Mouse (Mus musculus) forebrain, embryonic 14.5 days (tissue): Measurements from ENCODE around the gene Cers2. TPM values are rescaled to one million over a fixed set of nuclear protein-coding genes. Genes with fewer than 3 reads are reported as not detected.

Source experiments
- ATAC-seq: fragments of 200-750 bp; cut with Nextera tagmentation; 2 replicates; pipeline ENCODE4 v1.8.0; 2017; ENCODE audit warnings: mild to moderate bottlenecking, moderate library complexity
- DNase-seq: peaks from one replicate; pipeline ENCODE4 v3.0.0-alpha.2; 2015; ENCODE audit warnings: low spot score
- H3K27ac ChIP-seq: fragments of 300-500 bp; sonication (generic); 2 replicates; pipeline ENCODE4 v1.5.1; 2014; ENCODE audit warnings: low read depth, mild to moderate bottlenecking, control low read depth, low read length, moderate library complexity
- H3K27me3 ChIP-seq: fragments of 300-500 bp; sonication (generic); replicated peaks from 2 replicates; pipeline ENCODE4 v1.6.1; 2014; ENCODE audit warnings: low read length, control low read depth, mixed read lengths; ENCODE audit not compliant: control insufficient read depth, insufficient read depth
- H3K36me3 ChIP-seq: fragments of 300-500 bp; sonication (generic); 2 replicates; pipeline ENCODE4 v1.6.1; 2014; ENCODE audit warnings: low read length, control low read depth; ENCODE audit not compliant: control insufficient read depth, insufficient read depth
- H3K4me1 ChIP-seq: fragments of 300-500 bp; sonication (generic); 2 replicates; pipeline ENCODE4 v1.6.1; 2014; ENCODE audit warnings: antibody characterized with exemption, low read length, control low read depth; ENCODE audit not compliant: control insufficient read depth, insufficient read depth
- H3K4me2 ChIP-seq: fragments of 300-500 bp; sonication (generic); 2 replicates; pipeline ENCODE4 v1.6.1; 2014; ENCODE audit warnings: mild to moderate bottlenecking, control low read depth, low read length
- H3K4me3 ChIP-seq: fragments of 300-500 bp; sonication (generic); 2 replicates; pipeline ENCODE4 v1.5.1; 2014; ENCODE audit warnings: low read depth, low read length, control low read depth
- H3K9ac ChIP-seq: fragments of 300-500 bp; sonication (generic); 2 replicates; pipeline ENCODE4 v1.6.1; 2014; ENCODE audit warnings: mild to moderate bottlenecking, low read length, control low read depth, moderate library complexity
- H3K9me3 ChIP-seq: fragments of 300-500 bp; sonication (generic); replicated peaks from 2 replicates; pipeline ENCODE4 v1.6.1; 2016; ENCODE audit warnings: low read length, control low read depth, mixed read lengths; ENCODE audit not compliant: control insufficient read depth
- WGBS: fragments of 180-500 bp; shearing (Covaris S2); extraction: QIAGEN DNeasy Blood & Tissue Kit; methylation state at CpG from one replicate; pipeline ENCODE4 v1.1.7; 2014; 5-methylcytosine and 5-hydroxymethylcytosine counted together
- polyA plus RNA-seq: library from polyadenylated mRNA; unstranded; fragments of >200 nt; fragmentation: Nextera tagmentation; extraction: Ambion mirVana; gene quantifications from 2 replicates; pipeline ENCODE4 v1.2.1, GENCODE M21; 2014

The Cers2 gene
- polyA plus RNA-seq, 1 experiment from 2014 or later, result 75.8 TPM

DNA sequence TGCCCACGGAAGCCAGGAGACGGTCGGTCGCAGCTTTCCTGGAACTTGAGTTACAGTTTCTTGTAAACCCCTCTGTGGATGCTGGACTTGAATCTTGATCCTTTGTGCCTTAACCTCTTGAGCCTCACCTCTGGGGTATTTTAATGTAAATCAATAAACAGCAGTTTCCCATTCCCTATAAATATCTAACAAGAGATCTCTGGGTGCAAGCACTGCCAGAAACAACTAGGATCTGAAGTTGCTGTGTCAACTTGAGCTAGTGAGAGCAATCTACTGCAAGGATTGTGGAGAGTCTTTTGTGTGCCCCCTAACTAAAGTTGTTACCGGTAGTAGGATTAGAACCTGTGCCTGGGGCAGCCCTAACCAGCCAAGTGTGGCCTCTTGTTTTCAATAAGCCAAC lies 29.2 kb upstream of the Cers2 start:
- DNase-seq, result no peak
- 0 out of 2 replicates have a peak overlapping the region, but pooled peaks have one; percentile 17 for H3K9ac ChIP-seq
- 96% methylated on average over 5 of the region's 5 CpGs for WGBS
- H3K9me3 ChIP-seq, result no peaks in the 10 kb centered on the region
- no peak overlapping the region for H3K4me2 ChIP-seq
- H3K4me1 ChIP-seq, result peaks cover 11% of the 10 kb centered on the region
- H3K36me3 ChIP-seq, result peaks cover 33% of the 10 kb centered on the region
- no peak for ATAC-seq
- H3K4me3 ChIP-seq, result no peak overlapping the region
- no peak overlapping the region for H3K27ac ChIP-seq
- H3K27me3 ChIP-seq, result no peaks in the 10 kb centered on the region

DNA sequence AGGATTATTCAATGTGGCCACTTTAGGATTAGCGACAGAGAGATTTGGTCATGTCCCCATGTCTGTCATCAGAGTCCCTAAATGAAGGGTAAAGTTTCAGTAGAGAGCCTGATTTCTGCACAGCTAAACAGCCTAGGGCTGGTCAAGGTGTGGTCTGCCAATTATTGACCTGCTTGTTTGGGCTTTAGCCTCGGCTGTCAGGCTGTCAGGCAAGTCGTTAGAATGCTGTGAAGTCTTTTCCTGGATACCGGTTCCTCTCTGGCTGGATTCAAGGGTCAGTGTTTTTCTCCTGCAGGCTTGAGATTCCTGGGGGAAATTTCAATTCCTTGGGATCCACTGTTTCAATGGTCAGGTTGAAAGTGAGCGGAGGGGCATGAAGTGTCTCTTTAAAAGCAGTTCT lies 28.6 kb upstream of the Cers2 start:
- 66% methylated on average over 5 of the region's 5 CpGs for WGBS
- no peak for ATAC-seq
- Histone ChIP-seq H3K27ac (no peak overlapping the region), H3K4me1 (peaks cover 11% of the 10 kb centered on the region), H3K4me3 (no peak overlapping the region), H3K9me3 (no peaks in the 10 kb centered on the region), H3K9ac (no peak overlapping the region), H3K4me2 (no peak overlapping the region), H3K27me3 (no peaks in the 10 kb centered on the region), H3K36me3 (peaks cover 39% of the 10 kb centered on the region)
- DNase-seq, result no peak

DNA sequence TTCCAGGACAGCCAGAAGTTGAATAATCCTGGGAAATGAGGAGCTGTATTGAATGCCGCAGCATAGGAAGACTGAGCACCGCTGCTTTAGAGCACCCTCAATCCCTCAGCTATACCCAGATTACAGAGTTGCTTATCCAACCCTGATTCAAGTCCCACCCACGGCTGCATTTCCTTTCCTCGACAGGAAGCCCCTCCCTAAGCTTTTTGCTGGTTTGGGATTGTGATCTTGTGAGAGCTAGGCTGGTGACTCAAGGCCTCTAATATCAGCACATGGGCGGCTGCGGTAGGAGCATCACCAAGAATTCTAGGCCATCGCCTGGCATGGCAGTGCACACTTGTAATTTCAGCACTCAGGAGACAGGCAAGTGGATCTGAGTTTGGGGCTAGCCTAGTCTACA lies 28.1 kb upstream of the Cers2 start:
- H3K4me2 ChIP-seq, result no peak overlapping the region
- WGBS, result 88% methylated on average over 7 of the region's 7 CpGs
- peaks cover 44% of the 10 kb centered on the region for H3K36me3 ChIP-seq
- H3K9me3 ChIP-seq, result no peaks in the 10 kb centered on the region
- H3K27ac ChIP-seq, result no peak overlapping the region
- H3K9ac ChIP-seq, result no peak overlapping the region
- H3K4me3 ChIP-seq, result no peak overlapping the region
- no peak for ATAC-seq
- no peak for DNase-seq
- no peaks in the 10 kb centered on the region for H3K27me3 ChIP-seq
- peaks cover 11% of the 10 kb centered on the region for H3K4me1 ChIP-seq

DNA sequence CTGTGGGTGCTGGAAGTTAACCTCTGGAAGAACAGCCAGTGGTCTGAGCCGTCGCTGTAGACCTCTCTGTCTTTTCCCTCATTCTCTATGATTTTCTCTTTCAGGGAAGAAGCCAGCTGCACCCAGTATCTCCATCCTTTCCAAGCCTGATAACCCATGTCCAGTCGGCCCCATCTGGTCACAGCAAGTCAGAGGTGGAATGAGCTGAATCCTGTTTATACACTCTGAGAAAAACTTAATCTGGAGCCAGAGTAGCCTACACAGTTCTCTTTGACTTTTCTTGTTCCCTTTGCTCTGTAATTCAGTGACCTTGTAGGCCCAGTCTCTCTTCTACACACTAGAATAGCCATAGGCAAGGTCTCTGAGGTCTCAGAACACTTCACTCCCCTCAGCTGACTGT lies 27.1 kb upstream of the Cers2 start:
- ATAC-seq (no peak), DNase-seq (no peak)
- Histone ChIP-seq H3K4me3 (no peak overlapping the region), H3K36me3 (peaks cover 53% of the 10 kb centered on the region), H3K9me3 (no peaks in the 10 kb centered on the region), H3K4me2 (no peak overlapping the region), H3K4me1 (peaks cover 11% of the 10 kb centered on the region), H3K27ac (no peak overlapping the region), H3K27me3 (no peaks in the 10 kb centered on the region), H3K9ac (no peak overlapping the region)
- WGBS, result 91% methylated on average over 3 of the region's 3 CpGs

DNA sequence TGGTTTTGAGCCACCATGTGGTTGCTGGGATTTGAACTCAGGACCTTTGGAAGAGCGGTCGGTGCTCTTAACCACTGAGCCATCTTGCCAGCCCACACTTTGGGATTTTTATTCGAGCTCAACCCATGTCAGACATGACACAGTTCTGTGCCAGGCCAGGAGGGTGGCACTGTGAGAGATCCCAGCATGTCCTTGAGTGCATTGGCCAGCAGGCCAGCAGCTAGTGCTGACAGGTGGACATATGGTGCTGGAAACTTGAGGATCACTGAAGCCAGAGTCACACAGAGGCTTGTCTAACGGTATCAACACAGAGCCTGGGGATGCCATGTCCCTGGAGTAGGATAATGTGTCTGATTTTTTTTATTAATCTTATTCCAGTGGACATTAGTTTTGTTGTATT lies 25.2 kb upstream of the Cers2 start:
- WGBS, result 95% methylated on average over 4 of the region's 4 CpGs
- Histone ChIP-seq H3K27ac (no peak overlapping the region), H3K4me1 (peaks cover 2% of the 10 kb centered on the region), H3K27me3 (no peaks in the 10 kb centered on the region), H3K9ac (no peak overlapping the region), H3K4me2 (no peak overlapping the region), H3K4me3 (no peak overlapping the region), H3K9me3 (no peaks in the 10 kb centered on the region), H3K36me3 (peaks cover 70% of the 10 kb centered on the region)
- DNase-seq, result no peak
- no peak for ATAC-seq

DNA sequence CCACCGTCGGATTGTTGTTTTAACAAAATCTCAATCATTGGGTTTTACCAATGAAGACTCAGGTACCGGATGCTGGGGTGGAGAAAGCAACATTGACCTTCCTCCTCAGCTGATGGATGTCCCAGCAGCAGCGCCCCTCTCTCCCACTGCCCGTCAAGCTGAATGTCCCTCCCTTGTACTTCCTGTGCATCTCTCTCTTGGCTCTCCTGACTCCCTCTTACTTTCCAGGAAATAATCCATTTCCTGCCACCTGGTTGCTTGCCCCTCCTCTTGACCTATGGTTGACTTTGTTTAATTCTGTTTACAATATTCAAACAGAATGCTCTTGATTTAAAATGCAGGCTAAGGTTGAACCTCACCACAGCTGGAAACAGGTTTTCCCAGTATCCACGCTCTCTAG lies 24.4 kb upstream of the Cers2 start:
- Histone ChIP-seq H3K4me2 (no peak overlapping the region), H3K36me3 (peaks cover 78% of the 10 kb centered on the region), H3K9ac (no peak overlapping the region), H3K27ac (no peak overlapping the region), H3K4me3 (no peak overlapping the region), H3K4me1 (no peaks in the 10 kb centered on the region), H3K9me3 (no peaks in the 10 kb centered on the region), H3K27me3 (no peaks in the 10 kb centered on the region)
- DNase-seq (no peak), ATAC-seq (no peak)
- 80% methylated on average over 6 of the region's 6 CpGs for WGBS

DNA sequence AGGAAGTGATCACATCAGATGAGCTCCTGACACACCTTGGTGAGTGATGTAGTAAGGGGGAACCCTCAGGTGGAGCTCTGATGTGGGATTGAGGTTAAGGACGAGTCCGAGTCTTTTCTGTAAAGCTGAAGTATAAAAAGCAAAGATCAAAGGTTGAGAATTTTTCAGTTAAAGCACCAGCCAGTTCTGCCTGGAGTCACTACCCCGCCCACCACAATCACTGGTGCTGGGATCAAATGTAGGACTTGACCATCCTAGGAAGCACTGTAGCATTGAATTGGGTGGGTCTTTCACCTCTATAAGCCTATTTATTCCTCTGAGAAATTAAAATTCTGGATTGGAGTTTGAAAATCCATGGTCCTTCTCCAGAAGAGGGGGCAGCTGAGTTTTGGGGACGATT lies 23.6 kb upstream of the Cers2 start:
- ATAC-seq (no peak), DNase-seq (no peak)
- H3K4me1 ChIP-seq, result no peaks in the 10 kb centered on the region
- no peak overlapping the region for H3K4me2 ChIP-seq
- H3K4me3 ChIP-seq, result no peak overlapping the region
- no peaks in the 10 kb centered on the region for H3K9me3 ChIP-seq
- H3K36me3 ChIP-seq, result peaks cover 84% of the 10 kb centered on the region
- 87% methylated on average over 4 of the region's 4 CpGs for WGBS
- no peaks in the 10 kb centered on the region for H3K27me3 ChIP-seq
- no peak overlapping the region for H3K9ac ChIP-seq
- no peak overlapping the region for H3K27ac ChIP-seq

DNA sequence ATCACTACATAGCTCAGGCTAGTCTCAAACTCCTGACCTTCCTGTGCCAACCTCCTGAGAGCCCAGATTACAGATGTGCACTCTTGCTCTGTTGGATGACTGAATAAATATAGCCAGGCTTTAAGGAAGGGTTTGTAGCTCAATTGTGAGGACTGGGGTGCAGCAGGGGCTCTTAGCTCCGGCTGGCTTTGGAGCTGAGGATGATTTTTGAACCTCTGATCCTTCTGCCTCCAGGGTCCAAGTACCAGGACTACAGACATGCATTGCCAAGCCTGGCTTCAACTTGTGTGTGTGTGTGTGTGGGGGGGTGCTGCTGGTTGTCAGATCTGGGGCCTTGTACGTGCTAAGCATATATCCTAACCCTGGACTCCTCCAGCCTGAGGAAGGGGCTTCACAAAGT lies 21.7 kb upstream of the Cers2 start:
- H3K27me3 ChIP-seq, result no peaks in the 10 kb centered on the region
- no peak overlapping the region for H3K4me2 ChIP-seq
- ATAC-seq (no peak), DNase-seq (no peak)
- H3K4me3 ChIP-seq, result no peak overlapping the region
- peaks cover 80% of the 10 kb centered on the region for H3K36me3 ChIP-seq
- H3K9ac ChIP-seq, result no peak overlapping the region
- H3K27ac ChIP-seq, result no peak overlapping the region
- H3K4me1 ChIP-seq, result no peaks in the 10 kb centered on the region
- 92% methylated on average over 2 of the region's 2 CpGs for WGBS
- H3K9me3 ChIP-seq, result no peaks in the 10 kb centered on the region

DNA sequence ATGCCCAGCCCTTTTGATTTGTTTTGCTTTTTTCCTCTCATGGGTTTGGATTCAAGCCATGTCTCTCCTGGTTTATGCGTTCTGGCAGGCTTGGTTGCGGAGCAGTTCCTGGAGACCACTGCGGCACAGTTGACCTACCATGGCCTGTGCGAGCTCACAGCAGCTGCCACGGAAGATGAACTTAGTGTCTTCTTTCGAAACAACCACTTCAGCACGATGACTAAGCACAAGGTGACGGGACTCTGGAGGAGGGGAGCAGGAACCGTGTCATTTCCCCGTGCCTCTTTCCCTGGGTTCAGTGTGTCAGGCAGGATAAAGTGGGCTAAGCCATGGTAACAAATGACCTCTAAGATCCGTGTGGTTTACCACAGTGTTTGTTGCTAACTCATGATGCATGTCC lies 21.1 kb upstream of the Cers2 start:
- Histone ChIP-seq H3K4me3 (no peak overlapping the region), H3K4me2 (no peak overlapping the region), H3K9me3 (no peaks in the 10 kb centered on the region), H3K36me3 (peaks cover 74% of the 10 kb centered on the region), H3K9ac (no peak overlapping the region), H3K4me1 (no peaks in the 10 kb centered on the region), H3K27me3 (no peaks in the 10 kb centered on the region), H3K27ac (no peak overlapping the region)
- DNase-seq (no peak), ATAC-seq (no peak)
- WGBS, result 91% methylated on average over 11 of the region's 11 CpGs
